Mouse (Mus musculus) myocyte (in vitro differentiated cells): ENCODE measurements around the gene Hmmr.

Experiments
- POLR2A ChIP-seq: IDR thresholded peaks from one replicate; pipeline ENCODE4 v1.6.1; 2011; ENCODE audit warnings: low read depth, mild to moderate bottlenecking, control low read depth, moderate library complexity; ENCODE audit not compliant: insufficient read length
- TCF12 ChIP-seq: IDR thresholded peaks from one replicate; pipeline ENCODE4 v1.6.1; 2011; ENCODE audit warnings: mild to moderate bottlenecking, control low read depth; ENCODE audit not compliant: poor library complexity, insufficient read depth, severe bottlenecking

DNA sequence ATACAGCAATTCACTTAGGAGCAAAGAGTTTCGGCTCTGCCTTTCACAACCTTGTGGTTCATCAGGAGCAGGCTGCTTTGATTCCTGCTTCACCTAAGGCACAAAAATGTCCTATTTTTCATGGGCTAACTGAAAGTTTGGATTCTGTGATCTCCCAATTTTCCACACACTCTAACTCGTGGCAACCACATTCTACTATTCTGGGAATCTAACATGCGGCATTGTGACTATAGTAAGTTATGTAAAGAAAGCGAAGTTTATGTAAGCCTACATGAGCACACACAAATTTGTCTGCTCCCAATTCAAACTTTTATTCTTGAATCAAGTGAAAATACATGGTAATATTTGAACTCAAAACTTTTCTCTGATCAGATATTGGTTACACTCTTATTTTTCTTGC lies 31.5 kb upstream of the Hmmr start:
- TF ChIP-seq POLR2A: no peak
- TF ChIP-seq TCF12: no peak
